Mouse (Mus musculus) embryonic fibroblast, embryonic 13.5 days (primary cell): ENCODE results near the gene Gm13757. TPM values are rescaled to one million over a fixed set of nuclear protein-coding genes. Genes with fewer than 3 reads are reported as not detected.
"Not testable (repeated sequence)": the region's sequence is repeated elsewhere in the genome, so short reads cannot be mapped to it uniquely, and the experiment has no call there.

Source experiments
- H3K27ac ChIP-seq: 2 replicates; pipeline ENCODE4 v1.5.1; 2012; ENCODE audit warnings: low read length, control low read depth, inconsistent platforms; ENCODE audit not compliant: insufficient read depth
- H3K4me1 ChIP-seq: 2 replicates; pipeline ENCODE4 v1.6.1; 2011; ENCODE audit warnings: low read length; ENCODE audit not compliant: control insufficient read depth, insufficient read depth
- H3K4me3 ChIP-seq: 2 replicates; pipeline ENCODE4 v1.5.1; 2011; ENCODE audit warnings: mild to moderate bottlenecking, control low read depth, low read length; ENCODE audit not compliant: insufficient read depth
- CTCF ChIP-seq: IDR thresholded peaks from 2 replicates; pipeline ENCODE4 v1.5.1; 2011; ENCODE audit warnings: mild to moderate bottlenecking, control low read depth, low read length, moderate library complexity, borderline replicate concordance; ENCODE audit not compliant: insufficient read depth
- POLR2A ChIP-seq: IDR thresholded peaks from 2 replicates; pipeline ENCODE4 v1.6.1; 2011; ENCODE audit warnings: low read depth, mild to moderate bottlenecking, control low read depth, low read length, moderate library complexity
- polyA plus RNA-seq: library from polyadenylated mRNA; stranded (reverse); fragments of >200 nt; gene quantifications from 2 replicates; pipeline ENCODE4 v1.2.4, GENCODE M21; 2011; ENCODE audit warnings: low read depth; ENCODE audit not compliant: missing spikeins, insufficient read length

Gm13757 gene
- polyA plus RNA-seq = not detected in 2 replicates

- no peak within 1 kb of the TSS for H3K27ac ChIP-seq
- TF ChIP-seq CTCF (no peak), POLR2A (no peak)
- H3K4me1 ChIP-seq = no peaks in the 10 kb centered on the region
- H3K4me3 ChIP-seq = no peak within 1 kb of the TSS
Measured at GRCm38 (mm10) chr2:88449031-88449430, at the start of gene Gm13757. TSS of gene Gm13757 (minus strand) at chr2:88449131.

- no peak within 1 kb of the TSS for H3K27ac ChIP-seq
- TF ChIP-seq CTCF (no peak), POLR2A (no peak)
- H3K4me3 ChIP-seq = no peak within 1 kb of the TSS
- no peaks in the 10 kb centered on the region for H3K4me1 ChIP-seq
Measured at GRCm38 (mm10) chr2:88493020-88493419, 44.1 kb upstream of the Gm13757 start, which contains the start of gene Olfr1185-ps1. TSS of gene Olfr1185-ps1 (plus strand) at chr2:88493320.

- H3K4me3 ChIP-seq = no peak within 1 kb of the TSS
- H3K27ac ChIP-seq = no peak within 1 kb of the TSS
- no peaks in the 10 kb centered on the region for H3K4me1 ChIP-seq
- no peak for TF ChIP-seq CTCF
- no peak for TF ChIP-seq POLR2A
Measured at GRCm38 (mm10) chr2:88483298-88483697, 34.4 kb upstream of the Gm13757 start, which contains the start of gene Olfr1184. TSS of gene Olfr1184 (plus strand) at chr2:88483598.

- not testable (repeated sequence) for H3K27ac ChIP-seq, H3K4me3 ChIP-seq, H3K4me1 ChIP-seq
Measured at GRCm38 (mm10) chr2:88454567-88454966, 5.6 kb upstream of the Gm13757 start, which contains the start of gene Olfr1183. TSS of gene Olfr1183 (plus strand) at chr2:88454867.

- H3K4me3 ChIP-seq = no peak within 1 kb of the TSS
- H3K27ac ChIP-seq = no peak within 1 kb of the TSS
- TF ChIP-seq CTCF (no peak), POLR2A (no peak)
- H3K4me1 ChIP-seq = no peaks in the 10 kb centered on the region
Measured at GRCm38 (mm10) chr2:88426071-88426470, 22.9 kb downstream of the Gm13757 start, which contains the start of gene Olfr1181. TSS of gene Olfr1181 (minus strand) at chr2:88426171.

- Histone ChIP-seq H3K4me1 (no peaks in the 10 kb centered on the region), H3K27ac (no peak within 1 kb of the TSS), H3K4me3 (no peak within 1 kb of the TSS)
- no peak for TF ChIP-seq POLR2A
- TF ChIP-seq CTCF = no peak
Measured at GRCm38 (mm10) chr2:88419051-88419450, 29.9 kb downstream of the Gm13757 start, which contains the start of gene Olfr1180. TSS of gene Olfr1180 (minus strand) at chr2:88419151.

GRCm38 (mm10) chr2:88406353-88406752 lies 42.6 kb downstream of the Gm13757 start, which contains the start of gene Olfr1179:
TSS of gene Olfr1179 (minus strand) at chr2:88406453.
- no peak within 1 kb of the TSS for H3K27ac ChIP-seq
- TF ChIP-seq POLR2A (no peak), CTCF (no peak)
- no peak within 1 kb of the TSS for H3K4me3 ChIP-seq
- no peaks in the 10 kb centered on the region for H3K4me1 ChIP-seq

Other genes starting within 250 kb of the Gm13757 start
- not detected in 2 replicates for gene Olfr1170, start 220.8 kb downstream of the Gm13757 start, polyA plus RNA-seq
- gene Olfr1173, start 169.3 kb downstream of the Gm13757 start, polyA plus RNA-seq = not detected in 2 replicates
- gene Olfr1174-ps, start 134.0 kb downstream of the Gm13757 start, polyA plus RNA-seq = not detected in 2 replicates
- gene Olfr1175-ps, start 121.9 kb downstream of the Gm13757 start, polyA plus RNA-seq = not detected in 2 replicates
- gene Olfr1176, start 112.4 kb downstream of the Gm13757 start, polyA plus RNA-seq = not detected in 2 replicates
- gene Olfr1177-ps, start 102.6 kb downstream of the Gm13757 start, polyA plus RNA-seq = not detected in 2 replicates
- gene Olfr1178, start 62.1 kb downstream of the Gm13757 start, polyA plus RNA-seq = not detected in 2 replicates
- gene Olfr1179, start 42.7 kb downstream of the Gm13757 start, polyA plus RNA-seq = not detected in 2 replicates
- not detected in 2 replicates for gene Olfr1180, start 30.0 kb downstream of the Gm13757 start, polyA plus RNA-seq
- gene Olfr1181, start 23.0 kb downstream of the Gm13757 start, polyA plus RNA-seq = not detected in 2 replicates
- not detected in 2 replicates for gene Olfr1183, start 5.7 kb upstream of the Gm13757 start, polyA plus RNA-seq
- not detected in 2 replicates for gene Olfr1184, start 34.5 kb upstream of the Gm13757 start, polyA plus RNA-seq
- gene Olfr1185-ps1, start 44.2 kb upstream of the Gm13757 start, polyA plus RNA-seq = not detected in 2 replicates
- gene Olfr1186, start 69.4 kb upstream of the Gm13757 start, polyA plus RNA-seq = not detected in 2 replicates
- not detected in 2 replicates for gene Olfr1188, start 107.8 kb upstream of the Gm13757 start, polyA plus RNA-seq
- gene Olfr1189, start 137.3 kb upstream of the Gm13757 start, polyA plus RNA-seq = not detected in 2 replicates
- gene Olfr1191-ps1, start 191.4 kb upstream of the Gm13757 start, polyA plus RNA-seq = not detected in 2 replicates
- gene Olfr1192-ps1, start 199.4 kb upstream of the Gm13757 start, polyA plus RNA-seq = not detected in 2 replicates
- not detected in 2 replicates for gene Olfr1193, start 226.5 kb upstream of the Gm13757 start, polyA plus RNA-seq
- gene Olfr1195, start 240.1 kb upstream of the Gm13757 start, polyA plus RNA-seq = not detected in 2 replicates